Mouse (Mus musculus) megakaryocyte, embryonic 14.5 days (primary cell): ENCODE results near the gene Nf1.

Experiments used
- FLI1 ChIP-seq: IDR thresholded peaks from 2 replicates; pipeline ENCODE4 v1.6.1; 2012; ENCODE audit warnings: low read length, inconsistent platforms, mixed read lengths
- GATA1 ChIP-seq: IDR thresholded peaks from 3 replicates; pipeline ENCODE4 v1.6.1; 2012; ENCODE audit warnings: mixed read lengths, low read length, inconsistent platforms, borderline replicate concordance

DNA sequence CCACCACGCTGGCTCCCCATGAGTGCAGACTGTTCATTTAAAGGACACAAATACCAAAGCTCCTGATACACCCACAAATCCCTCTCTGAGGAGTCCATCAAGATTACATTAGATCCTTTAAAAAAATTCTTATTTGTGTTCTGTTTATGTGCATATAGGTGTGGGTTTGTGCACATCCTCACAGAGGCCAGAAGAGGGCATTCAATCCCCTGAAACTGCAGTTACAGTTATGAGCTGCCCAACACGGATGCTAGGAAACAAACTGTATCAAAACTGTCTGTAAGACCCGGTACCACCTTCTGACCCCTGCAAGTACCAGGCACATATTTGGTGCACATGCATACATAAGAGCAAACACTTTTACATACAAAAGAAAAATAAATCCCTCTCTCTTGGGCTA, 289.2 kb downstream of the Nf1 start:
- TF ChIP-seq GATA1 (no peak), FLI1 (no peak)
